Mouse (Mus musculus): ENCODE results near the gene Mpp2. TPM values are rescaled to one million over a fixed set of nuclear protein-coding genes. Genes with fewer than 3 reads are reported as not detected.

The Mpp2 gene
- total RNA-seq, 2 experiments from 2014 or later: 2.1 to 3.1 TPM

DNA sequence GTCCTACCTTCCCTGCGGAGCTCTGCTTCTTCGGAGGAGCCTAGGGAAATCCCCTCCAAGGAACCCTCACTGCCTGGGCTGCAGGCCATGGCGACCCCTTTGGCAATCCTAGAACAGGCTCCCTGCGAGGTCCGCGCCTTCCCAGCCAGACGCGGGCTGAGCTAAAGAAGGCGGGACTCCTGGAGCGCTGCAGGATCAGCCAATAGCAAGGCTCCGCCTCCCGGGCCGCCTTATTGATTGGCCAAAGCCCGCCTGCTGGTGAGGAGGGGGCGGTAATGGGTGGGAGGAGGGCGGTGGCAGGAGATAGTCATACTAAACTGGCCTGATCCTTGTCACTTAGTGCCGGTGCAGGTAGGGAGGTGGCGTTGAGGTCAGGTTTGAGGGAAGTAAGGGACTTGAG lies 6.0 kb downstream of the Mpp2 start:
- peak; percentile 36 to 43 for DNase-seq
- intact Hi-C loops (cut with DNase I): no loop called here

GRCm38 (mm10) chr11:102073722-102074121 lies 14.6 kb downstream of the Mpp2 start:
- no peak for DNase-seq
- intact Hi-C loops (cut with DNase I): no loop called here

- intact Hi-C loops (cut with DNase I): no loop called here
- no peak for DNase-seq
These were observed 15.6 kb downstream of the Mpp2 start for GRCm38 (mm10) chr11:102072729-102073128.

- no peak for DNase-seq
- intact Hi-C loops (cut with DNase I): no loop called here
These were observed 17.9 kb downstream of the Mpp2 start for GRCm38 (mm10) chr11:102070426-102070825.

DNA sequence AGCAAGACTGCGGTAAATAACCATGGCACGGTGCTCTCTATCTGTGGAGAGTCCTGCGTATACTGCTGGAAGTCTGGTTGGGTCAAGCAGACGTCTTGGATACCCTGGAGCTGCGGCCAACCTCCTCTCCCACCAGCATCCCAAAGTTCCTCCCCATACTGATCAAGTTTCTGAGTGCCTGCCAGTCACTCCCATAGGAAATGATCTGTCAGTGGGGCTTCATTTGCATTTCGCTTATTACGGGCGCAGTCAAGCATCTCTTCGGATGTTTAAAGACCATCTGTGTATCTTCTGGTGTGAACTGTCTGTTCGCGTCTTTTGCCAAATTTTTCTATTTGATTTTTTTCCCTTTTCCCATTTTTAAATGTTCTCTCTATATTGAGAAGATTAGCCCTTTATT lies 18.7 kb downstream of the Mpp2 start:
- intact Hi-C loops (cut with DNase I): no loop called here
- no peak for DNase-seq

DNA sequence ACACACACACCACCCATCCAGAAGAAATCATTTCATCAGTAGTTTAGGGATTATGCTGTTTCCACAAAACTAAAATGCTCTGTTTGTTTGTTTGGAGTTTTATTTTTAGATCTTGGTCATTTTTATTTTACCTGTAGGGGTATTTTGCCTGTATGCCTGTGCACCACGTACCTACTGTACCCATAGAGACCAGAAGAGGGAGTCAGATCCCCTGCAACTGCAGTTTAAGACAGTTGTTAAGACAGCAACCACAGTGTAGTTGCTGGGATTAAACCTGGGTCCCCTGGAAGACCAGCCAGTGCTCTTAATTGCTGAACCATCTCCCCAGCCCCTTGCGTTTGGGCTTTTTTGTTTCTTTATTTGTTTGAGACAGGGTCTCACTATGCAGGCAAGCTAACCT lies 19.3 kb downstream of the Mpp2 start:
- no peak for DNase-seq
- intact Hi-C loops (cut with DNase I): no loop called here

DNA sequence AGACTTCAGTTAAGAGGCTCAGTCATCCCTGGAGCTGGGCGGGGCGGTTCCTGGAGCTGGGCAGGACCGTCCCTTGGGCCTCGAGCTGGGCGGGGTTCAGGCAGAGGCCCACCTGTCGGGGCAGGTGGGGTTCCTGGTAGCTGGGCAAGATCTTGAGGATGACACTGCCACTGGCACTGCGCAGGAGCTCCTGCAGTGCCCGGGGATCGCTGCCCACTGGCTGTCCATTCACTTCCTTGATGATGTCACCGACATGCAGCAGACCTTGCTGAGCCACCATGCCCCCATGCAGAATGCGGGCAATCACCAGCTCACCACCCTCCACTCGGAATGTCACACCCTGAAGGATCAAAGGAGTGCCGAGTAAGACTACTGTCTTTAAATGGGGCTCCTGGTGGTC lies 25.2 kb downstream of the Mpp2 start:
- intact Hi-C loops (cut with DNase I): loop anchor here (5.0 kb wide), 1 partner anchor 204 kb away; the partner anchor contains the start of gene Asb16
- DNase-seq: no peak

- intact Hi-C loops (cut with DNase I): loop anchor here (1.0 to 5.0 kb wide), 4 partner anchors 27 to 205 kb away; partner anchors contain the start of genes Asb16 and Mpp2
- DNase-seq: no peak
These were observed 26.3 kb downstream of the Mpp2 start for GRCm38 (mm10) chr11:102061941-102062473.

DNA sequence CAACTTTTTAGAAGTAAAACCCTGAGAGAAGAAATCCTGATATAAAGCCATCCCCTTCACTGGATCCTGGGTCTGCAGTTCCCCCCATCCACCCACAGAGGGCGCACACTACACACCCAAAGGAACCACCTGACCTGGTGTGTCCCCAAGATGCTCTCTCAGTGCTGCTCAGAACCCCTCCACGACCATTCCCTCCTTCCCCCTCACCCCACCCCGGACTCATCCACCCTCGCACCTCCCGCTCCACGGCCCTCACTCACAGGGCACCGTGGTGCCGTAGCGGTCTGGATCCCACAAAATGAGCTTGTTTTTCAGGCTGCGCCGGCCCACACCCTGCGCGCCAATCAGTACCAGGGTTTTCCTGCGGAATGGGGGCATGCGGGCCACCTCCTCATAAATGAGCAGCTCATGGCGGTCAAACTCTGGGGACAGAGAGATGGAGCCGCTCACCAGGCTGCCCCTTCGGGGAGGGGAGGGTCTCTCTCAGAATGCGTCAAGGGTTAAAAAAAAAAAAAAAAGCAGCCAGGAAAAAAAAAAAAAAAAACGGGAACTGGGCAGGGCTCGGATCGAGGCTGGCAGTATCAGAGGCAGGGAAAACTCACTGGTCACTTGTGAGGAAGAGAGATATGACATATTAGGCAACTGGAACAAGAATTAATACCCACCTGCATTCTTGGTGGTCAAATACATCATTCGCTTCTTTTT lies 26.9 kb downstream of the Mpp2 start:
- peak; percentile 78 for DNase-seq
- intact Hi-C loops (cut with DNase I): loop anchor here (1.0 to 5.0 kb wide), 4 partner anchors 27 to 206 kb away; partner anchors contain the start of genes Asb16 and Mpp2

DNA sequence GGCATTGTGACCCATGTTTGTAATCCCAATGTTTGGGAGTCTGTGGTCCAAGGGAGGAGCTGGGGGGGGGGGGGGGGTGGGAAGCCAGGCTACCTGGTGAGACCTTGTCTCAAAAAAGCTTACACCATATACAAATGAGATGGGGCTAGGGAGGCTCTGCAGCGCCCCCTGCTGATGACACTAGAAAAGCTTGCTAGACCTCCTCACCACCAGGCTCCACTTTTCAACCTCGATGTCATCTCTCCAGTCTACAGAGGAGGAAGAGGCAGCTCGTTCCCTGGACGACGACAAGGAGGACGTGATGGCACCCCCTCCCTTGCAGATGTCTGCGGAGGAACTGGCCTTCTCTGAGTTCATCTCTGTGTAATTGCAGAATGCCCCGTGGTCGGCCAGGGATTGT lies 34.5 kb downstream of the Mpp2 start:
- DNase-seq: peak; percentile 57 to 72
- intact Hi-C loops (cut with DNase I): loop anchor here (2.0 kb wide), 1 partner anchor 69 kb away; the partner anchor contains the start of gene Cfap97d1

GRCm38 (mm10) chr11:102053183-102053582 lies 35.1 kb downstream of the Mpp2 start:
- intact Hi-C loops (cut with DNase I): loop anchor here (2.0 kb wide), 1 partner anchor 68 kb away; the partner anchor contains the start of gene Cfap97d1
- DNase-seq: peak; percentile 49 to 58

DNA sequence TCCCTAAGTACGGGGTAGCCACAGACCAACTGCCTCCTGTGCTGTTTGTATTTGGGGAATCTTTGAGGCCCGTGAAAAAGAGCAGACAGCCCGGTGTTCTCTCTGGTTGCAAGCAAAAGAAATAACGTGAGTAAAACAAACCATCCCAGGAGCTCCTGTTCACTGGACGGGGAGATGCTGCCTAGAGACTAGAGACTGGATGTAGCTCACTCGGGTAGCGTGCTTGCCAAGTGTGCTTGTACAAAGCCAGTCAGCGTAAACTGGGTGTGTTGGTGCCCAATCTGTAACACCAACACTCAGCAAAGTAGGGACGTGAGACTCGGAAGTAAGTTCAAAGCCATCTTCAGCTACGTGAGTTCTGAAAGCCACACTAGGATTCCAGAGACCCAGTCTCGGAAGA lies 35.6 kb downstream of the Mpp2 start:
- intact Hi-C loops (cut with DNase I): loop anchor here (2.0 kb wide), 1 partner anchor 68 kb away; the partner anchor contains the start of gene Cfap97d1
- no peak for DNase-seq

GRCm38 (mm10) chr11:102051954-102052353 lies 36.4 kb downstream of the Mpp2 start:
- intact Hi-C loops (cut with DNase I): loop anchor here (2.0 kb wide), 1 partner anchor 67 kb away; the partner anchor contains the start of gene Cfap97d1
- DNase-seq: peak; percentile 55 to 67

DNA sequence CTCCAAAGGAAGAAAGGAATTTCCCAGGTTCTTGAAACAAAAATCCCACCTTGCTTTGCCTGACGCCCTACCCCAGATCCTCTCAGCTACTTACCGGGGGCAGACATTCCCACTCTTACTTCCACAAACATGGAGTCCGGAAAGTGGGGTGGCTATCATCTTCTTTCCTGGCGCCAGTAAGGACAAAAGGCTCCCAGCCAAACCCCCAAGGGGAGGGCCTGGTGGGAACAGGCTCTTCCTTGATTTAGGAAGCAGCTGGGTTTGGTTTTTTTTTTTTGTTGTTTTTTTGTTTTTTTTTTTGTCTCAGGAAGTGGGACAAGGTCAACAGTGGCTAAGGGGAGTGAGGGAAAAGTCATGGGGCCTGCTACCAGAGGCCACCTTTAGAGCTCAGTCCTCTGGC lies 36.8 kb downstream of the Mpp2 start:
- peak; percentile 70 to 74 for DNase-seq
- intact Hi-C loops (cut with DNase I): no loop called here

DNA sequence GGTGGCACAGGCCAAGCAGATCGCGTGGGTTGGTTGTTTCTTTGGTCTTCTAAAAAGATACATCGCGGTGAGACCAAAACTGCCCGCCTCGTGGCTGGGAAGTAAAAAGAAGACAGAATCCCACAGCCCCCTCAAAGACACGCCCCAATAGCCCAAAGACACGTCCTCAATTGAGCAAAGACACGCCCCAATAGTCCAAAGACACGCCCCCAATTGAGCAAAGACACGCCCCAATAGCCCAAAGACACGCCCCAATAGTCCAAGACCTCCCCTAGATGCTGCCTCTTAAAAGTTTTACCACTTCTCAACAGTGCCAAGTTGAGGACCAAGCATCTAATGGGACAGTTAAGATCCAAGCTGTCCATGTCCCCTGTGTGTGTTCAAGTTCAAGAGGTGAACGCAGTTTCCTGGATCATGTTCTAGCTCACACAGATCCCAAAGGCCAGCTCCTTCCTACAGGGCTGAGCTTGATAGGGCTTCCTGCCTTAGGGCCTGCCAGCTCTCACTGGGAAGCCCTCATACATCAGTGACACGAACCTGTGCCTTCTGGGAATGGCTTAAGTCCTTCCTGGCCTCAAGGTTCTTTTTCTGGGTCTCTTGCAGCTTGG lies 38.3 kb downstream of the Mpp2 start:
- intact Hi-C loops (cut with DNase I): no loop called here
- DNase-seq: peak; percentile 44 to 45

DNA sequence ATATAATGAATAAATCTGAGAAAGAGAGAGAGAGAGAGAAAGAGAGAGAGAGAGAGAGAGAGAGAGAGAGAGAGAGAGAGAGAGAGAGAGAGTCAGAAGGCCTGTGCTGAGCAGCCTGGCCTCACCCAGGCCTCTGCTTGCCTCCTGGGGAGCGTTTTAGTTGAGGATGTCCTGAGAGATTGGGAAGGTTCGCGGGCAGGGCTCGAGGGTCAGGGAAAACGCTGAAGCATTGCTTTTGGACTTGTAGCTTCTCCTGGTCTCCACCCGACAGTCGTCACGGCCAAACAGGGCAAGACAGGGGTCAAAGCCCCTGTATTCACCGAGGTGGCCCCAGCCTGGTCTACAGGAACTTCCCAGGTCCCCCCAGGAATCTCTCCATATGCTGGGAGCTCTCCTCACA lies 41.7 kb downstream of the Mpp2 start:
- DNase-seq: no peak
- intact Hi-C loops (cut with DNase I): no loop called here

DNA sequence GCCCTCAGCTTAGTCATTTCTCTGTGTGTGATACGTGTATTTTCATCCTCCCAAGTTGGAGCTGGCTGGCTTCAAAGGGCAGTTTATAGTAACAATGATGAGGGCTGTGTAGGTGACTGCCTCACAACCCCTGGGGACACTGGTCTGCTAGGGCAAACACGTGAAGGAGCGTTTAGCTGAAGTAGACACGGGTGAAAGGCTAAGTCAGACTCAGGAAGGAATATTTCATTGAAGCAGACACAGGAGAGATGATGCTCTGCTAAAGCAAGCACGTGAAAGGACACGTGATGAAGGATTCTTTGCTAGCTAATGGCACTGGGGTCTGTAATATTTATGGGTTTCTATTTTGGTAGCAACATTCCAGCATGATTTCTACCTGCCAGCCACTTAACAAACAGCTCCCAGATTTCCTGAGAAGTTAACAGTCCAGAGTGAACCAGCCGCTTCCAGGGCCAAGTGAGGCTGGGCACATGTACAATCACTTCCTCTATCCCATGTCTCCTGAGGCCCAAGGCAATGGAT lies 43.6 kb downstream of the Mpp2 start:
- intact Hi-C loops (cut with DNase I): no loop called here
- DNase-seq: no peak

DNA sequence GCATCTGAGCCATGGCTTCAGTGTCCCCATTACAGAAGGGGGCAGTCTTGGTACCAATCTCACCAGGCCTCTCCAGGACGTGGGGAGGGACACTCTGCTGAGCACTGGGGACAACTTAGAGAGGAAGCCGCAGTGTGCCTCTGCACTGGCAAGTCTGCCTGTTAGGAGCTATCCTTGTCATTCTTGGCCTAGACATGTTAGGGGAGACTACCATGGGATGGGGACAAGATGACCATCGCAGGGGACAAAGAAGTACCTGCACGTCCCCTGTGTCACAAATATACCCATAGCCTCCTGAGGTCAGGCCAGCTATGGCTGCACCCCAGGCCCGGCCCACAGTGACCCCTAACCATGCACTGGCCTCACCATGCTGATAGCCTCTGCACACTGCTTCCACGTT lies 44.9 kb downstream of the Mpp2 start:
- intact Hi-C loops (cut with DNase I): no loop called here
- no peak for DNase-seq

GRCm38 (mm10) chr11:102042971-102043370 lies 45.3 kb downstream of the Mpp2 start:
- intact Hi-C loops (cut with DNase I): no loop called here
- no peak for DNase-seq

- intact Hi-C loops (cut with DNase I): no loop called here
These were observed 46.9 kb downstream of the Mpp2 start, which contains the start of gene Cd300lg for GRCm38 (mm10) chr11:102041350-102041949. Cd300lg (plus strand) TSS chr11:102041509.

DNA sequence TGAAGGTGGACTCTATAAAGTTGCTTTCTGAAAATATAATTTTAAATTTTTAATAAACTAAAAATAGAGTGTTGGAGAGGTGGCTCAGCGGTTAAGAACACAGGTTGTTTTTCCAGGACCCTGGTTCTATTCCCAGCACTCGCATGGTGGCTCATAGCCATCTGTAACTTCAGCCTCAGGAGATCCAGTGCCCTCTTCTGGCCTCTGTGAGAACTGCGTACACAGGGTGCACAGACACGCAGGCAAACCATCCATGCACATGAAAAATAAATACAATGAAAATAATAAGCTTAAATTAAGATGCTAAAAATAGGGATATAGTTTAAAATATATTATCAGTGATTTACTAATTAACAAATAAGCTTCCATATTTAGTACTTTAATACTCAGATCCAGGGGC lies 47.7 kb downstream of the Mpp2 start:
- DNase-seq: no peak
- intact Hi-C loops (cut with DNase I): loop anchor here (1.0 kb wide), 2 partner anchors 13 to 54 kb away; no protein-coding TSS in a partner anchor

More at GRCm38 (mm10) chr11:102041350-102041949, 46.9 kb downstream of the Mpp2 start, which contains the start of gene Cd300lg:
- peak in 1 of 2 experiments; percentile 49 for DNase-seq

All from heart, postnatal 36 days (tissue).